Mouse (Mus musculus): ENCODE data around the gene Abcf2.

Abcf2 gene

DNA sequence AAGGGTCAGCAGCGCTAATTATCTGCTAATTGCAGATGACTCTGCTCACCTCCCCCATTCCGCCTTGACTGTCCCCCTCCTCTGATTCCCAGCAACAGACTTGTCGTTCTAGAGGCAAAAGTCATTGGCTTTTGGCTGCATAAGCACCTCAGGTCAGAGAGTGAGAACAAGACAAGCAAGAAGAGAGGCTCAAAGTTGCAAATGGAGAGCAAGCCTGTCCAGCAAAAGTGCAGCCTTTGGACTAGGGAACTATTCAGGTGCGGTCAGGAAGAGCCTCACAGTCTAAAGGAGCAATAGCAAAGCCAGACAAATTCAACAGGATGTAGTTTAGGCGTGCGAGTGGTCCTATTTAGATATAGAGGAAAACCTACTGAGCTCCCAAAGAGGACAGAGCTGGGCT is 49.5 kb downstream of the Abcf2 start:
- DNase-seq (ENCODE audit: low spot score in 2 of 2): no peak

- DNase-seq (ENCODE audit: low spot score in 2 of 2): no peak
Measured at GRCm38 (mm10) chr5:24526889-24527230, 50.4 kb downstream of the Abcf2 start, which contains the start of gene Gbx1. TSS of gene Gbx1 (minus strand) at chr5:24527202.

- DNase-seq (ENCODE audit: low spot score in 2 of 2): no peak
Measured at GRCm38 (mm10) chr5:24526190-24526888, 50.9 kb downstream of the Abcf2 start.

DNA sequence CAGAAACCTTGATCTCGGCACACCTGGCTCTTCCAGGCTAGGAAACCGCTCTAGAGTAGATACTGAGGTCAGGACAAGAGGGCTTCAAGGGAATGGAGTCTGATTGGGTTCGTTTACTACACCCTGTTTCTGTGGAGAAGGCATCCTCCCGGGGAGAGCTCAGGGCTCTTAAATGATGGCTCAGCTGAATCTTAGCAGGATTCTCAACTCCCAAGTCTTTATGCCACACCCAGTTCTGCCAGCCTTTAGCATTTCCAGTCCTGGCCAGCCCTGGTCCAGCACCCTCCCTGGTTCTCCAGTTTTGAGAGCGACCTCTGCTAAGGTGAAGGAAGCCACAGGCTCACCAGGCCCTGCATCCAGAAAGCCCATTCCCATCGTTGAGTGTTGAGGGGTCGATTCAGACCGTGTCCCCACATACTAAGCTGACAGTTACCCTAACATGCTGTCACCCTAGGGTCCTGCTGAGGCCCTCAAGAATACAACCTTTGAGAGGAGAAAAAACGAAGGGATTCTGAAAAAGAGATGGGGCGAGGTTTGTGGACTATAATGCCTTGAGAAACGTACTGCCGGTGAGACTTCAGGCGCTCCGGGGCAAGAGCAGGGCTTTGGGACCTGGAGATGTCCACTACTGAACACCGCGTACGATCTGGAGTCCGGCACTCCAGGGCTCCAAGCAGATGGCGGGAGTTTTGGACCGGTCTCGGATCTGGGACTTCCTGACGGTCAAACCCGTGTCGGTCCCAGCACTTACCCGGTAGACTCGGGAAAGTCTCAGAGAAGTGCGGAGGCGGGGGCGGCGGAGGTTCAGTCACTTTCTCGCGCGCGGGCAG is 51.7 kb downstream of the Abcf2 start:
- no peak for DNase-seq (ENCODE audit: low spot score in 2 of 2)

DNA sequence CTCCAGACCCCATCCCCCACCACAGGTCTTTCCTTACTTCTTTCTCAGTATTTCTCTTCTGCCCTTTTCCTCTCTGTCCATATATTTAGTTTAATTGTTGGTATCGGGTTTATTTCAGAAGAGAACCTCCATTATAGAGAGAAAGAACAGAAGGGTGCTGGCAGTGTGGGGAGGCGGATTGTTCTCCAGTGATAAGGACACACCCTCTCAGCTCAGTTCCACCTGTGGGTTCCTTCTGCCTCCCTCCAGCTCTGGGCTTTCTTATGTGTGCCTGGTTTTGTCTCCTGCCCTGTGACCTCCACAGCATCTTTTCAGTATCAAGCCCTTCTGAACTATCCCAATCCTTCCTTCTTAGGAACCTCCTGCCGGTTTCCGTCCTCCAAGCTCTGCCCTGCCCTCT is 52.7 kb downstream of the Abcf2 start:
- DNase-seq (ENCODE audit: low spot score in 2 of 2): no peak

- no peak for DNase-seq (ENCODE audit: low spot score in 2 of 2)
Measured at GRCm38 (mm10) chr5:24523806-24524205, 53.5 kb downstream of the Abcf2 start.

DNA sequence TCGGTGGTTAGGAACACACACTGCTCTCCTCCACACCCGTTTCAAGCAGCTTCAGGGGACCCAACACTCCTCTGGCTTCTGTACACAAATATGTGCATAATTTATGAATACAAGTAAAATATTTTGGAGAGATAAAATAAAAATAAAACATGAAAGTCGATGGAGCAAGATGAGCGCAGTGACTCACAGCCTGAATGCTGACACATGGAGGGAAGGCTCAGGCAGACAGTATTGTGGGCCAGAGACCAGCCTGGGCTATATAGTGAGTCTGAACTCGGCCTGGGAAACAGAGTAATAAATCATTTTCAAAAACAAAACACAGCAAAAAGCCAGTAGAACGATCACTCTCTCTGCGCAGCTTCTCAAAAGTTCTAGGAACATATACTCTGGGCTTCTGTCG is 55.9 kb downstream of the Abcf2 start:
- DNase-seq (ENCODE audit: low spot score in 2 of 2): no peak
